Mouse (Mus musculus) layer of hippocampus, postnatal 36 days (tissue): ENCODE results near the gene Npr3. TPM values are rescaled to one million over a fixed set of nuclear protein-coding genes. Genes with fewer than 3 reads are reported as not detected.
A peak's percentile ranks its signal among the peaks of the same experiment; 100 is the strongest.
"Not testable (repeated sequence)": the region's sequence is repeated elsewhere in the genome, so short reads cannot be mapped to it uniquely, and the experiment has no call there.

Experiments
- DNase-seq, 2 experiments: peaks; one replicate each; pipeline ENCODE4 v3.0.0; 2022
- total RNA-seq, 2 experiments: library from RNA; stranded (reverse); gene quantifications; 2 replicates each; pipeline ENCODE4 v1.2.3; 2021

Gene Npr3
- total RNA-seq, 2 experiments from 2014 or later = 15.8 to 18.1 TPM

DNA sequence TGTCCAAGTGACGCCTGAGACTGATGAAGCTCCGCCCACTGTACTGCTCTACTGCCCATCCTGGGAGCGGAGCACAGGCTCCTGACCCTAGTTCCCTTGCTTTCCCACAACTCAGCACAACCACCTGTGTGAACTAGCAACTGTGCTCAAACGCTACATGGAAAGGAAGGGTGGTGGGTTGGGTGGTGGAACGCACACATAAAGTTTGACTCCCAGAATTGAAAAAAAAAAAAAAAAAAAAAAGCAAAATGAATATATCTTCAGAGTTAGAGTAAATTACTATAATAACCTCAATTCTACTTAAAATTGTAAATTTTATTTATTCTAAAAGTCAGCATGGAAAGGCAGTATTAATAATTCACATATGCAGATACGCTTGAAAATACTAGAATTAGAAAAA, 25.3 kb downstream of the Npr3 start:
- no peak for DNase-seq

DNA sequence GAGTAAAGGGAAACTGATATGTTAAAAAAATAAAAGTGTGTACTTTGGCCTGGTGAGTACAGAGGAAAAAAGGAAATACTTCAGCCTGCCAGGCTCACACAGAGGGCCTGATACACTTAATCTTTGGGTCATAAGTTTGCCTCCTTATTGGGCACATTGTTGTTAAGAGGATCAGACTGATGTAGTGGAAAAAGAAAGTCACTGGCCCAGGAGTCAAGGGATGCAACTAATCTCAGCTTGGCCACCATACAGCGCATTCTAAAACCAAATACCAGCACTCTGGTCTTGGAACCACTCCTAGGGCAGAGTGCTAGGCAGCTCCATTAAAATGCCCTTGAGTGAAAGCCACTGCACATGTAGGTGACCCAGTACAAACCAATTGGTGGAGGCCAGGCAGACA, 28.8 kb downstream of the Npr3 start:
- no peak for DNase-seq

DNA sequence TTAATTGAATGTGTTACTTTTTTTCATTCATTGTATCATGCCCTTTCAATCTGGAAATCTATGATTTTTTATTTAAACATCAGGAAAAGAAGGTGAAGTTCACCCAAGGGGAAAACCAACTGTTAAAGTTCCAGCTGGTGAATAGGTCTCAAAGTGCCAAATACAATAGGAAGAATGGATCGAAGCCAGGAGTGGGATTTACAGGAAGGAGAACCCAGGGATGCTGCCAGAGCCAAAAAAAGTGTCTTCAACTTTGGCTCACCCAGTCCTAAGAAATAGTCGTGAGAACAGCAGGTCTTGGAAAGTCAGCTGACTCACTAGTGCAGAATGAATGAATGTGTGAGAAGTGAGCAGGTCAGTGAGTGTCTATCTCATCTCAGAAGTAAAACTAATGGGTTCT, 29.8 kb downstream of the Npr3 start:
- DNase-seq = no peak

DNA sequence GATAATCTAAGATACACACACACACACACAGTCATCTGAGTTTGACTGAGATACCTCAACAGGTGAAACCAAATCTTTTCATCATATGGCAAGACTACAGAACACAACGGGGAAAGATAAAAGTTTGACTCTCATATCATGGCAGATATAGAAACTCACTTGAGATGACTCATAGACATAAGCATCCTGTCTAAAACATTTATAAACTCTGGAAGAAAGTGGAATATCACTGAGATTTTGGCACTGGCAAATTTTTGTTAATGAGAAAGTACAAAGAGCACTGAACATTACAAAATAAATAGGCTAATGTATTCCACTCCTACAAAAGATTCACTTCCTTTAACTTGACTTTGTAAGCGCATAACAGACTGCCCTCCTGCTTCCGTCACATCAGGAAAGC, 40.2 kb downstream of the Npr3 start:
- DNase-seq = no peak

DNA sequence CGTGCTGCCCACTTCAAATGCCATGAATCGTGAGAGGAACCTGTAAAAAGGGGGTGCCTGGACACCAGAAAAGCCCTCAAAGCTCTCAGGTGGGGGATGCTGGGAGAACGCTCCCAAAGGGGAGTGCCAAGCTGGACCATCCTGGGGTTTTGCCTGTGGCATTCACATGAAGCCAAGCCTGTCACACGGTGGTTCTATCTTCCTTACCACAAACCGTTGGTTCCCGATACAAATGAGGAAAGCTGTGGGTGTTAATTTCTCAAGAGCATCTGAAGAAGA, 43.6 kb downstream of the Npr3 start:
- DNase-seq = peak; percentile 42 to 44

DNA sequence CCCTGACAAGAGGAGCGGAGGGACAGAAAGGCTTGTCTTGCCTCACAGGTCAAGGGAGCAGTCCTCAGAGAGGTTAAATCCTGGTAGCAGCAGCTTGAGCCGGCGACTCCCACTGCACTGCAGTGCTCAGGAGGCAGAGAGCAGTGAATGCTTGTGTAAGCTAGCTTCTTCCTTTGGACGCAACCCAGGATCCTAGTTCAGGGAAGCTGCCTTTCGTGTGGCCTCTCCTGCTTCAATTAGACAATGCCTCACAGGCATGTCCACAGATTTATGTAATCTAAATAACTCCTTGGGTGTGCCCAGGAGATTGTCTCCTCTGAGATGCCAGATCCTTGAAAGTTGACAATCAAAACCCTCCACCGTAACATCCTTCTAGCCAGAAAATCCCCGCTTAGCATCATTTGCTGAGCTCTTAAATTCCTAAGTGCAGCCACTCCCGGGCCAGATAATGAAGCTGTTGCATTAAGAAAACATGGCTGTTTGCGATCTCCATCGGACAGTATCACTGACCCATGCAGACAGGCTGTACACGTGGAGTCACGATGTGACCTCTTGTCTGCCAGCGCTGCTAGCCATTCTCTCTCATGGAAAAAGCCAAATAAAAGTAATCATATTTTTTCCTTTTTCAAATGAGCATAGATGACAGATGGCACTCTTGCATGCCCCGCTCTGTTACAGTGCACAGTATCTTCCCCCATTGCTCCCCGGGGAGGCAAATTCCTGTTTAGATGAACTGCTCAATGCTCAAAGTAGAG, 44.1 kb downstream of the Npr3 start:
- peak; percentile 32 to 37 for DNase-seq

DNA sequence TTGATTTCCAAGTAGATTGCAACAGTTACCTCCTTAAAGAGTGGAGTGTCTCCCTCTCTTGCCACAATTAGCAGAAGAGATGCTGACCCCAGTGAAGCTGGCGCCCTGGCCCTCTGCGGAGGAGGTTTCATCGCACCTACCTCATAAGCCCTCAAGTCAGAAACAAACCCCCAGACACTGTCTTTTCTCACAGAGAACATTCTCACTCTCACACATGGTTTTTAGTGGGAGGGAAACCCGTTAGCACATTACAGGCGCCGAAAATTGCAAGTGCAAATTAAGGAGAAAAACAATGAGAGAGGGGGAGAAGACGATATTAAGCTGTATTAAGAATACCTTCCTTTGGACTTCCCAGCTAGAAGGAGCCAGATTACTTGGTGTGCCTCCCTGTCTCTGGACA, 44.8 kb downstream of the Npr3 start:
- no peak for DNase-seq

DNA sequence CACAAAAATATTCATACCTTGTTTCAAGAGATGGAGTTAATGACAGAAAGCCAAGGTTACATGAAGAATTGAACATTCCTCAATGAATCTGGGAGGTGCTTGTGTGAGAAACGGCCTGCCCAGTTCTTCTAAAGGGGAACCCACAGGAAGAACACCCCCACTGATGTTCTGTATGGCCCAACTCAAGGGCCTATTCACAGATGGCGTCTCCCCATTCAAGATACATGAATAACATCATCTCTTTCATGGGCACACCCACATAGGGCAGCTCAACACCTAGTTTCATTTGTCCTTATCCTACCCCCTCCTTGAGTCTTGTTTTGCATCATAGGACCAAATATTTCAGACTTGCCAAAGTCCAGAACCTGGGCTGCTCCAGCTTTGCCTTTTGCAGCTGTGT, 46.8 kb downstream of the Npr3 start:
- DNase-seq = no peak

DNA sequence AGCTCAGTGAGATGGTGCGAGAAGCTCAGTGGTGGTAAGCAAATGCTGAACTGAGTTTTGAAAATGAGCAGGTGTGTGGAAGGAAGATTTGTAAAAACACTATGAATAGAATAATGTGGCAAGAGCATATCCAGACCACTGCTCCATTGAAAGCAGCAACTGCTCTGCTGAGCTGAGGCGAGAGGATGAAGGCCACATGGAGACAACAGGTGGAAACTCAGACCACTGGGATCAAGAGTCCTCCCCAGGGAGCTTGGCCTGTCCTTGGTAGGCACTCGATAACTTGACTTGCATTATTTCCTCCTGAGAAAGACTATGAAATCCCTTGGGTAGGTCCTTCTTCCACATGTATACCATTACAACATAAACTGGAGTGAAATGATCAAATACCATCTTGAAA, 47.3 kb downstream of the Npr3 start:
- DNase-seq = no peak

DNA sequence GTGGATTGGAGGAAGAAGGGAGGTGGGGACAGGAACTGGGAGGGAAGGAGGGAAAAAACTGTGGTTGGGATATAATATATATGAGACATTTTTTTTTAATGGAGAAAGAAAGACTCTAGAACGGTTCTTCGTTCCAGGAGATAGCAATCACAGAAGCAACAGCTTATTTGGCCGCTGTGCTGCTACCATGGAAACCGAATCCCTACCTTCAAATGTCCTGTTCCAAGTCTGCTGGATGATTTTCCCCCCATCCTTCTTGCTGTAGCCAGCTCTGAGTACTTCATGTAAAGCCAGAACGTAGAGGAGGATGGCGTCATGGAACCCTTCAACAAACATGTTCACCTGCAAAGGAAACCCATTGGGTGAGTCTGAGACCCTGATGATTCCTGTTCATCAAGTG, 48.7 kb downstream of the Npr3 start:
- DNase-seq = no peak

DNA sequence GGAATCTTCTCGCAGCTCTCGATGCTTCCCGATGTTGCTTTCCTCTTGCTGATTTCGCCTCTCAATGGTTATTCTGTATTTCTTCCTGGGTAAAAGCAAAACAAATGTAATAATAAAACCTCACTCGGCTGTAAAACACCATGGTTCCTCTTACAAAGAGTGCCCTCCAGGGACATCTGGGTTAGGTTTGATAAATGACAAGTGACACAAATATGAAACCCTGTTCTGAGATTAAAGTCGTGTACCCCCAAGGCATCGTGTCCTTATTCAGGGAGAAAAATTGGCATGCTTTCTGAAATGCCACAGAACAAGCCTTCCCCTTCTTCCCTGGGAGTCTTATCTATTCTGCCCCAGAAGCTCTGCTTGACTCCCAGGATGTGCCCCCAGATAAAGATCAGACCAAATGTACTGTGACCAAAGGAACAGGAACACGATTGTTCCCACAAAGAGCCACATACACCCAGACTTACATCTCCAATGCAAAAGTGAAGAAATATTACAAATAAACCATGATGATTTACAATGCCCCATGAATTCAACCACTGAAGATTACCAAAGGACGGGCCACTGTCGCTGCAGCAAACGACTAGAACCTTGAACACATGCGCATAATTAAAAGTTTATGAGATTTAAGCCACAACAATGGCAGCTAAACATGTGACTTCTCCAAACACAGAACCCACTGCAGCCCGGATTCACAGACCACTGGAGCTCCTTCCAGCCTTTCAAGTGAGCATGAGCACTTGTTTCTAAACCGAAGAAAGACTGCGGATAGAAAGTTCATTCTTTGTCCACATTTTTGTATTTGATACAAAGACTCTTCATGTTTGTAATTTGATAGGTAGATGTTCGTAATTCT, 61.7 kb downstream of the Npr3 start:
- no peak for DNase-seq

DNA sequence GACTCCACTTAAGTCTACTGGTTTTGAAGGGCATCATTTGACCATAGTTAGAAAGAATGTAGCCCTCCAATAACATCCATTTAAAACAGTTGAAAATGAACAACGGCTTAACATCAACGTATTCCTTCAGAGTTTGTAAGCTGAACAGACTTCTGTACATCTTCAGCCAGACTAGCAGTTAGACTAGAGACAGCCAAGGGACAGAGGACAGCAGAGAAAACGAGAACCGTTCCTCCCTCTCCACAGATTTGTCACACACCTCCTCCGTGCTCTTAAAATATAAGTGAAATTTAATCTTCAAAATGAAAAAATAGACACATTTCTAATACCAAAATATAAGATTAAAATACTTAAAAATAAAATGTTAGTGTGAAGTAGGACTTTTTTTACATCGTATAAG, 63.0 kb downstream of the Npr3 start:
- DNase-seq = no peak

DNA sequence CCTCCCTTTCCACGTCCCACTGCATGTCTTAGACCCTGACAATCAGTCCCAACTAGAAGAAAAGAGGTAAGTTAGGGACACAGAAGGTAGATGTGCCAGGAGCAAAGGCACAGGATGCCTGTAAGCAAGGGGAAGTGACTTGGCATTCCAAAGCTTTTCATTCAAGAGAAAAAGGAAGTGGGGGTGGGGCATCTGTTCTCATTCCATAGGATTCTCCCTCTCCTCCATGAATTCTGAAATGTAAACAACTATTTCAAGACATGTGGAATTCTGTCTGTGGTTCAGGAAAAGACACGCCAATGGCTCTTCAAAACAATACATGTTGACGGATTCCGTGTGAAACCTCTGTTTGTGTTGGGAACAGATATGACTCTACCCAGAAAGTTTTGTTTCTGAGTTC, 65.3 kb downstream of the Npr3 start:
- no peak for DNase-seq

DNA sequence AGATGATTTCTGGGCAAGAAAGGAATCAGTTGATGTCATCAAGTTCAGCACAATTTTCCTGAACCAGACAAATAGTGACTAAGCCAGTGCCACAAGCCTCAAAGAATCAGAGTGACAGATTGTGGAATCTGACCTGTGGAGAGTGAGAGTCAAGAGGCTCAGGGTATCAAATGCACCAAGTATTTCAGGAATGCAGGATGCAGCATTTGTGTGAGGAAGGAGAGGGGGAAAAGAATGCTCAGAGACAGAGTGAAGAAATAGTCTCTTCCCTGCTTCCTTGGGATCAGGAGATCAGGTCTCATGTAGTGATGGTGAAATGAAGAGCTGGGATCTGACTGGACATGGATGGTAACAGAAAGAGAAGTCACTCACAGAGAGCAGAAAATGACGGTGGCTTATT, 71.2 kb downstream of the Npr3 start:
- no peak for DNase-seq

DNA sequence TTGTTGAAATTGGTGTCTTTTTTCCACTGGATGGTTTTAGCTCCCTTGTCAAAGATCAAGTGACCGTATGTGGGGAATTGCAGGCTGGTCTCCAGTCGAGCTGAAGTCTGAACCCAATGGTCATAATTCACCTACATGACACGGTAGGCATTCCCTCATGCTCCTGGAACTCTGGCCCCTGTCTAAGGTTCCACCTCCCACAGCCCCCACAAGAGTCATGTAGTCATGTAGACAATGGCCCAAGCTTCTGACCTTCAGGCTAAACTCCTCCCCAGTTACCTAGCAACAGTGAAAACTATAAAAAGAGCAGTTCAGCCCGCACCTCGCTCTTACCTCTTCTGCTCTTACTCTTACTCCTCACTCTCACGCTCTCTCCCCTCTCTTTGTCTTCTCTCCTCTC, 84.7 kb downstream of the Npr3 start:
- DNase-seq = not testable (repeated sequence)

DNA sequence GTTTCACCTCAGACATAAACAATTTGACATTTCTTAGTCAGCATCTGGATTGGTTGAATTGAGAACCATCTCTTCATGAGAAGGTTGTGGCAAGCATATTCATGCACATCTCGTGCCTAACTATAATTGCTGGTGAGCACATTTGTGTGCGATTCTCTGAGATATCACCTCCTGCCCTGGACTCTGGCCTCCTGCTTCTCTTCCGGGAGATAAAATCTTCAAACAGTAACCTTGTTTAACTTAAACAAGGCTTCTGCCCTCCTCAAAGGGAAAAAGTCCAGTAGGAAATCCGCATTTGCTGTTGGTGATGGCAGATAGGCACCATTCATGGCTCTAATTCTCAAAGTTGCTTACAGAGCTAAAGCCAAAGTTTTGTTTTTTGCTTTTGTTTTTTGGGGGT, 91.5 kb downstream of the Npr3 start:
- no peak for DNase-seq

DNA sequence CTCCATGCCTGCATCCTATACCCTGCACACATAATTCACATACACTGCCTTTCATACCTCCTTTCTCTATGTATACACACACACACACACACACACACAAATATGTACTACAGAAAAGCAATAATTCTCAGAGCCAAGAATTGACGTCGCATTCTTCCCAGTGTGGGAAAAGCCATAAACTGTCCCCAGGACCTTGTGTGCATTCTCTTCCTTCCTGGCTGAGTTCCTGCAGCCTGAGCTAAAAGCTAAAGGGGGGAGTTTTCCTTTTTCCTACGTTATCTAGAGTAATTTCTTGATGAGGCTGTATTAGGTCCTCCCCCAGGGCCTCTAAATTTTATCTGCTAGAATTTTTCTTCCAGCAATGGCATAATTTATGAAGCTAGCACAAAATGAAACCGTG, 103.5 kb downstream of the Npr3 start:
- no peak for DNase-seq

DNA sequence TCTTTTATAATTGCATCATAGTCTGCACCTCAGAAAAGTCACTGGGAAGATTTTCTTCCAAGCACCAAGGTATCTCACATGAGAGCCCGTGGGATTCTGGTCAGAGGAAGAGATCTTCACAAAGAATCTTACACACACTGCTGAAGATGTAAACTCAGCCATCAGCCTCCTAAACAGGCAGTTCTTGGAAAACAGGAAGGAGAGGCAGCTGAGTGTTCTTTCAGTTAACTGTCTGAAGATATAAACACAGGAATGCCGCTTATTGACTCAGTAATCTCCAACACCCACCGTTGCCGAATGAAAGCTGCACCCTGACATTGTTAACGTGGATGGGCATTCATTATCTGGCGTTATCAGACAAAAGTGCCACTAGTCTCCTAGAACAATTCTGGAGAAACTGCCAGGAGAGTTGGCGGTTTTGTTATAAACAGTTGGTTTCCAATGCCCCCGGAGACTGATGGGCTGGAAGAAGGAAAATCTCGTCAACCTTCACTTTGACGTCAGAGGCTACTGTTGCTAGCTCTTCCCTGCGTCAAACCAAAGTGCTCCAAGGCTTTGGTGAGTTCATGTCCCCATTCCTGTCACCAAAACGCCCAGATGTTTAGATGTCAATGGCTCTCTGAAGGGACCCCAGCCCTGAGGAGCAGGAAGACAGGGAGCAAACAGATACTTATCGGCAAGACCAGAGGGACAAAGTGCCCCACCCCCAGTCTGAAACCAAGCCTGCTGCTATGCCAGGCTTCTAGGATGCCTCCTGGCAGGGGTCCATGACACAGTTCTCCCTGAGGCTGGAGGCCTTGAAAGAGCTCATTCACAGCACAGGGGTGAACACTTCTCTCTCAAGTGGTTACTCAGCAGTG, 105.0 kb downstream of the Npr3 start:
- DNase-seq = peak; percentile 26 to 31

DNA sequence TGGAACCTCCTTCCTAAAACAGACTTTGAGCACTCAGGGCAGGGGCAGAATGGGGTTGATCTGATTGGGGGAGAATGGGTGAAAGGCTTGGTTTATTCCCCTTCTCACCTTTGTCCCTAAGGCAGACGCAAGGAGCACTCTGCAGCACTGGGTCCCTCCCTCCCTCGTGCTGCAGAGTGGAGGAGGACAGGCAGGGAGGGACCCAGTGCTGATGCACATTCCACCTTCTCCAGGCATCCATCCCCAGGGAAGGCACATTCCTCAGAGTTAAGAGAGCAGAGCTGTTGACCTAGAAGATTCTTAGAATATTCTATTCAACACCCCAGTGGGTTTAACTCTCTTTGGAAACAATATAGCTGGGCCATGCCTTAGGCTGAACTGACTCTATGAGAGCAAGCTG, 112.5 kb downstream of the Npr3 start:
- no peak for DNase-seq
